Mouse (Mus musculus) testis, adult 2 months (tissue): ENCODE data around the gene Zbtb39.

Source experiments
- CTCF ChIP-seq: fragments of 200-500 bp; IDR thresholded peaks from 2 replicates; pipeline ENCODE4 v1.5.1; 2012; ENCODE audit warnings: low read depth, mild to moderate bottlenecking, inconsistent platforms, low read length, moderate library complexity; ENCODE audit not compliant: control insufficient read depth, insufficient read depth, insufficient replicate concordance
- POLR2A ChIP-seq: fragments of 200-500 bp; IDR thresholded peaks from 2 replicates; pipeline ENCODE4 v1.6.1; 2012; ENCODE audit warnings: low read depth, mild to moderate bottlenecking, inconsistent platforms, low read length, moderate library complexity; ENCODE audit not compliant: control insufficient read depth

- TF ChIP-seq POLR2A = no peak
- TF ChIP-seq CTCF = no peak
Measured at GRCm38 (mm10) chr10:127725136-127725535, 14.2 kb upstream of the Zbtb39 start.
